Mouse (Mus musculus) lung, embryonic 16.5 days (tissue): ENCODE results near the gene Npb. TPM values are rescaled to one million over a fixed set of nuclear protein-coding genes. Genes with fewer than 3 reads are reported as not detected.
A peak's percentile ranks its signal among the peaks of the same experiment; 100 is the strongest.

ENCODE experiments used
- ATAC-seq: fragments of 200-750 bp; cut with Nextera tagmentation; 2 replicates; pipeline ENCODE4 v1.8.0; 2017; ENCODE audit warnings: low read depth, mild to moderate bottlenecking, moderate library complexity
- H3K27ac ChIP-seq: fragments of 300-500 bp; sonication (generic); 2 replicates; pipeline ENCODE4 v1.5.1; 2014; ENCODE audit warnings: mild to moderate bottlenecking, control low read depth, low read length
- H3K27me3 ChIP-seq: fragments of 300-500 bp; sonication (generic); 2 replicates; pipeline ENCODE4 v1.6.1; 2014; ENCODE audit warnings: low read depth, low read length, mixed read lengths; ENCODE audit not compliant: control insufficient read depth, insufficient read depth
- H3K36me3 ChIP-seq: fragments of 300-500 bp; sonication (generic); 2 replicates; pipeline ENCODE4 v1.6.1; 2014; ENCODE audit warnings: low read length; ENCODE audit not compliant: control insufficient read depth, insufficient read depth
- H3K4me1 ChIP-seq: fragments of 300-500 bp; sonication (generic); replicated peaks from 2 replicates; pipeline ENCODE4 v1.6.1; 2014; ENCODE audit warnings: low read length, mixed read lengths; ENCODE audit not compliant: control insufficient read depth, insufficient read depth
- H3K4me2 ChIP-seq: fragments of 300-500 bp; sonication (generic); 2 replicates; pipeline ENCODE4 v1.6.1; 2014; ENCODE audit warnings: low read depth, low read length, control low read depth
- H3K4me3 ChIP-seq: fragments of 300-500 bp; sonication (generic); 2 replicates; pipeline ENCODE4 v1.5.1; 2014; ENCODE audit warnings: mild to moderate bottlenecking, low read length, control low read depth
- H3K9ac ChIP-seq: fragments of 300-500 bp; sonication (generic); 2 replicates; pipeline ENCODE4 v1.6.1; 2014; ENCODE audit warnings: low read length, control low read depth
- H3K9me3 ChIP-seq: fragments of 300-500 bp; sonication (generic); 2 replicates; pipeline ENCODE4 v1.6.1; 2016; ENCODE audit warnings: low read length; ENCODE audit not compliant: control insufficient read depth
- WGBS: fragments of 180-500 bp; shearing (Covaris S2); extraction: QIAGEN DNeasy Blood & Tissue Kit; methylation state at CpG from one replicate; pipeline ENCODE4 v1.1.7; 2014; 5-methylcytosine and 5-hydroxymethylcytosine counted together
- polyA plus RNA-seq: library from polyadenylated mRNA; unstranded; fragments of >200 nt; fragmentation: Nextera tagmentation; extraction: Ambion mirVana; gene quantifications from 2 replicates; pipeline ENCODE4 v1.2.1, GENCODE M21; 2015

Npb gene
- polyA plus RNA-seq, 1 experiment from 2014 or later = 1.5 TPM

GRCm38 (mm10) chr11:120633520-120634343 is 25.5 kb downstream of the Npb start, which contains the start of gene Mafg:
TSS of gene Mafg (minus strand) at chr11:120633600.
- ATAC-seq = peak; percentile 92

DNA sequence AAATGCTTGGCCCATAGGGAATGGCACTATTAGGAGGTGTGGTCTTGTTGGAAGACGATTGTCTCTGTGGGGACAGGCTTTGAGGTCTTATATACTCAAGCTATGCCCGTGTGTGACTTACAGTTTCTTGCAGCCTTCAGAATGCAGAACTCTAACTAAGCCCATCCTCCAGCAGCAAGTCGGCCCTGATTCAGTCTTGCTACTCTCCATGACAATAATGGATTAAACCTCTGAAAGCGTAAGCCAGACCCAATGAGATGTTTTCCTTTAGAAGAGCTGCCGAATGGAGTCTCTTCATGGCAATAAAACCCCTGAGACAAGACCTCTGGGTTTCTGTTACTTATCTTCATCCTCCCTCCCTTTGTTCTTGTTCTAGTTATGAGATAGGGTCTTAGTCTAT is 26.5 kb downstream of the Npb start:
- H3K9ac ChIP-seq = no peak overlapping the region
- H3K4me1 ChIP-seq = peaks cover 28% of the 10 kb centered on the region
- no peaks in the 10 kb centered on the region for H3K36me3 ChIP-seq
- 85% methylated on average over 5 of the region's 5 CpGs for WGBS
- H3K9me3 ChIP-seq = no peaks in the 10 kb centered on the region
- no peak for ATAC-seq
- no peaks in the 10 kb centered on the region for H3K27me3 ChIP-seq
- no peak overlapping the region for H3K27ac ChIP-seq
- H3K4me3 ChIP-seq = no peak overlapping the region
- H3K4me2 ChIP-seq = no peak overlapping the region

More at GRCm38 (mm10) chr11:120633520-120634343, 25.5 kb downstream of the Npb start, which contains the start of gene Mafg:
- peak within 1 kb of the TSS; percentile 92 for H3K9ac ChIP-seq
- H3K4me1 ChIP-seq = peaks cover 30% of the 10 kb centered on the region
- 14% methylated on average over 42 of the region's 58 CpGs for WGBS
- H3K27ac ChIP-seq = peak within 1 kb of the TSS; percentile 86
- H3K9me3 ChIP-seq = no peaks in the 10 kb centered on the region
- H3K4me3 ChIP-seq = peak within 1 kb of the TSS; percentile 76
- peak within 1 kb of the TSS; percentile 92 for H3K4me2 ChIP-seq
- no peaks in the 10 kb centered on the region for H3K27me3 ChIP-seq
- H3K36me3 ChIP-seq = peaks cover 2% of the 10 kb centered on the region

GRCm38 (mm10) chr11:120641255-120641654 is 33.0 kb downstream of the Npb start:
- no peak overlapping the region for H3K4me2 ChIP-seq
- no peak for ATAC-seq
- H3K4me1 ChIP-seq = peaks cover 10% of the 10 kb centered on the region
- H3K36me3 ChIP-seq = no peaks in the 10 kb centered on the region
- H3K9me3 ChIP-seq = no peaks in the 10 kb centered on the region
- H3K9ac ChIP-seq = no peak overlapping the region
- no peaks in the 10 kb centered on the region for H3K27me3 ChIP-seq
- H3K4me3 ChIP-seq = no peak overlapping the region
- no peak overlapping the region for H3K27ac ChIP-seq
- 61% methylated on average over 9 of the region's 9 CpGs for WGBS

GRCm38 (mm10) chr11:120641869-120642268 is 33.6 kb downstream of the Npb start:
- Histone ChIP-seq H3K4me3 (no peak overlapping the region), H3K27me3 (peaks cover 2% of the 10 kb centered on the region; the same call in 1 of the 2 replicates), H3K36me3 (no peaks in the 10 kb centered on the region), H3K9ac (no peak overlapping the region), H3K27ac (no peak overlapping the region), H3K4me2 (no peak overlapping the region), H3K4me1 (peaks cover 10% of the 10 kb centered on the region), H3K9me3 (no peaks in the 10 kb centered on the region)
- ATAC-seq = no peak
- WGBS = 82% methylated on average over 8 of the region's 8 CpGs

DNA sequence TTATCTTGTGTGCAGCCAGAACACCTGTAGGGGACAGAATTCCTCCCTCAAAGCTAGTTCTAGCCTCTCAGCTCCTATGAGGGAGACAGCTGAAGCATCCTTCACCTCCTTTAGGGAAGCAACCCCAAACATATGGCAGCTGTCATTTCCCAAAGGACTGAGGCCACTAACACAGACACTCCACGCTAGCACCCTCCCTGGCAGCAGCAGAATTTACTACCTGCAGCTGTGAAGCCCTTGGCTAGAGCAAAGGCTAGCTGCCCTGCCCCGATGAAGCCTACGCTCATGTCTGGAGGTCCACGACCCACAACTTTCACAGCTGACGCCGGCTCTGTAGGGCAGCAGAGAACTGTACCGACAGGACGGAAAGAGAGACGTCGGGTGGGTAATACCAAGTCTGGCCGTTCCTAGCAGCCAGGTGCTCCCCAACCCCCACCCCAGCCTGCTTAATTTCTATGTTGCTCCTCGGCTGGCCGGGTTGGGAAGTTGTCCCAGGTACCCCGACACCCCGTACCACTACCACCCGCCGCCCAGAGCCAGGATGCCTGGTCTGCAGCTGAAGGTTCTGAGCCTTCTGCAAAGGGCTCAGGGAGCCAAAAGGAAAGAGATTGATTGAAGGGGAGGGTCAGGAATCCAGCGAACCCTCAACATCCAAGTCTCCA is 34.8 kb downstream of the Npb start:
- Histone ChIP-seq H3K27ac (no peak overlapping the region), H3K27me3 (peaks cover 3% of the 10 kb centered on the region; the same call in 1 of the 2 replicates), H3K9ac (peak overlapping the region; percentile 73), H3K4me1 (peaks cover 10% of the 10 kb centered on the region), H3K4me3 (peak overlapping the region; percentile 56), H3K36me3 (no peaks in the 10 kb centered on the region), H3K9me3 (no peaks in the 10 kb centered on the region), H3K4me2 (peak overlapping the region; percentile 91)
- WGBS = under 1% methylated on average over 18 of the region's 18 CpGs
- peak; percentile 59 for ATAC-seq

- WGBS = 0% methylated on average over 15 of the region's 15 CpGs
- Histone ChIP-seq H3K4me2 (peak within 1 kb of the TSS; percentile 91), H3K4me1 (peaks cover 12% of the 10 kb centered on the region), H3K4me3 (peak within 1 kb of the TSS; percentile 56), H3K9ac (peak within 1 kb of the TSS; percentile 73), H3K27me3 (peaks cover 3% of the 10 kb centered on the region; the same call in 1 of the 2 replicates), H3K9me3 (no peaks in the 10 kb centered on the region), H3K27ac (no peak within 1 kb of the TSS), H3K36me3 (no peaks in the 10 kb centered on the region)
- peak; percentile 99 for ATAC-seq
Measured at GRCm38 (mm10) chr11:120643601-120643987, 35.3 kb downstream of the Npb start, which contains the start of gene Pycr1. TSS of gene Pycr1 (minus strand) at chr11:120643769.

GRCm38 (mm10) chr11:120647047-120647830 is 39.0 kb downstream of the Npb start:
- Histone ChIP-seq H3K27ac (no peak overlapping the region), H3K4me1 (peaks cover 12% of the 10 kb centered on the region), H3K4me3 (peak overlapping the region; percentile 25; the same call in 1 of the 2 replicates), H3K4me2 (peak overlapping the region; percentile 44), H3K36me3 (no peaks in the 10 kb centered on the region), H3K27me3 (peaks cover 5% of the 10 kb centered on the region; the same call in 1 of the 2 replicates), H3K9me3 (no peaks in the 10 kb centered on the region), H3K9ac (peak overlapping the region; percentile 55; the same call in 1 of the 2 replicates)
- 71% methylated on average over 35 of the region's 35 CpGs for whole genome bisulfite sequencing
- no peak for ATAC-seq

GRCm38 (mm10) chr11:120648001-120648476 is 39.8 kb downstream of the Npb start, which contains the start of gene Myadml2:
TSS of gene Myadml2 (minus strand) at chr11:120648158.
- Histone ChIP-seq H3K9me3 (no peaks in the 10 kb centered on the region), H3K9ac (peak within 1 kb of the TSS; percentile 55), H3K4me3 (peak within 1 kb of the TSS; percentile 25), H3K4me1 (peaks cover 8% of the 10 kb centered on the region), H3K27me3 (peaks cover 5% of the 10 kb centered on the region; the same call in 1 of the 2 replicates), H3K4me2 (peak within 1 kb of the TSS; percentile 44), H3K27ac (no peak within 1 kb of the TSS), H3K36me3 (no peaks in the 10 kb centered on the region)
- 2% methylated on average over 13 of the region's 13 CpGs for WGBS
- ATAC-seq = no peak
